Mouse (Mus musculus) cerebellum, adult 2 months (tissue): ENCODE measurements around the gene Ncoa5. TPM values are rescaled to one million over a fixed set of nuclear protein-coding genes. Genes with fewer than 3 reads are reported as not detected.

Source experiments
- DNase-seq, 2 experiments: peaks; one replicate each; pipeline ENCODE4 v3.0.0; 2021
- H3K27ac ChIP-seq: fragments of 200-500 bp; 2 replicates; pipeline ENCODE4 v1.5.1; 2012; ENCODE audit warnings: low read length, control low read depth, inconsistent platforms; ENCODE audit not compliant: insufficient read depth
- H3K27me3 ChIP-seq: fragments of 200-500 bp; 2 replicates; pipeline ENCODE4 v1.6.1; 2012; ENCODE audit warnings: inconsistent platforms, mild to moderate bottlenecking, low read length, moderate library complexity; ENCODE audit not compliant: control insufficient read depth, insufficient read depth
- H3K4me1 ChIP-seq: fragments of 200-500 bp; 2 replicates; pipeline ENCODE4 v1.6.1; 2011; ENCODE audit warnings: low read length; ENCODE audit not compliant: control insufficient read depth, insufficient read depth
- H3K4me3 ChIP-seq: fragments of 200-500 bp; replicated peaks from 2 replicates; pipeline ENCODE3; 2011; ENCODE audit warnings: mild to moderate bottlenecking, low read depth, low read length, control low read depth; ENCODE audit not compliant: insufficient read depth
- CTCF ChIP-seq: fragments of 200-500 bp; IDR thresholded peaks from 2 replicates; pipeline ENCODE4 v1.5.1; 2011; ENCODE audit warnings: low read depth, mild to moderate bottlenecking, control low read depth, low read length, moderate library complexity, borderline replicate concordance; ENCODE audit not compliant: insufficient read depth
- POLR2A ChIP-seq: fragments of 200-500 bp; IDR thresholded peaks from 2 replicates; pipeline ENCODE4 v1.6.1; 2011; ENCODE audit warnings: low read length, control low read depth, borderline replicate concordance; ENCODE audit not compliant: insufficient read depth
- WGBS: fragments of 180-500 bp; shearing (Covaris S2); methylation state at CpG from one replicate; pipeline ENCODE4 v1.1.7; 2018; 5-methylcytosine and 5-hydroxymethylcytosine counted together
- polyA plus RNA-seq: library from polyadenylated mRNA; depleted of rRNA; stranded (reverse); fragments of >200 nt; gene quantifications from 2 replicates; pipeline ENCODE4 v1.2.3, GENCODE M21; 2012; rRNA removed

Gene Ncoa5
- polyA plus RNA-seq, result 54.9 and 56.7 TPM in 2 replicates

DNA sequence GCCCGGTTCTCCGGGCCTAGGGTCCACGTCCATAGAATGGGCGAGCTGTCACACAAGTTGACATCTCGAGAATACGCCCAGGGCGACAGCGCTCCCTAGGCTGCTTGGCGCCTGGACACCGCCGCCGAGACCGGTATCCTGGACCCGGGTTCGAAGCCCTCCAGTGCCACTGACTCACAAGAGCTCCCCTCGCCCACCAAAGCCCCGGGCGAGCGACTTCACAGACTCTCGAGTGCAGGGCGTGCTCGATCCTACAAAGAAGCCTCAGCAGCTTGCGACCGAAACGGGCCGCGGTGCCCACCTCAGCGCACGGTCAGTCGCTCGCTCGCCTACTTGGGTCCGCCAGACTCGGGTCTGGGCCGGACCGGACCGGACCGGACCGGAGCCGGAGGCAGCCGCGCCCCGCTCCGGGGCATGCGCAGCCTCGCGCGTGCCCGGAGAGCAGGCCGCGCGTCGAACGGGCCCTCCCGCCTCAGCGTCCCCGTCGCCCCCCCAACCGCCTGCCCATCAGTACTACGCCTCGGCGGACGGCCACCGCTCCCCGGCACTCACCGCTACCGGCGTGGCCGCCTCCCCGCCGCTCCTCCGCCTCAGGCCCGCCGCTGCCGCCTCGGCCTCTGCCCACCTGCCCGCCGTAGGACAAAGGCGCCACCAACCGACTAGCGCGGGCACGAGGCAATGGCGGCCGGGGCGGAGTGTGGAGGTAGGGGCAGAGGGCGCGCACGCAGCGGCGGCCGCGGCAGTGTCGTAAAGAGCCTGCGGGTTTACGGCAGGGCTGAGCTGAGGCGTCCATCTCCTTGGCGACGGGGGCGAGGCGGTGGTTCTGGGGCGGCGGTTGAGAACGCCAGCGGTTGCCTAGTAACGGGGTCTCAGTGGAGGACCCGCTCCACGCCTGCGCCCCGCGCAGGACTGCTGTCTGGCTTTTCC is at the start of gene Ncoa5:
Ncoa5 (minus strand) TSS at position 737 of the 927 bp plus-strand sequence.
- under 1% methylated on average over 109 of the region's 111 CpGs for WGBS
- Histone ChIP-seq H3K27me3 (no peaks in the 10 kb centered on the region), H3K27ac (peak within 1 kb of the TSS; percentile 86)

DNA sequence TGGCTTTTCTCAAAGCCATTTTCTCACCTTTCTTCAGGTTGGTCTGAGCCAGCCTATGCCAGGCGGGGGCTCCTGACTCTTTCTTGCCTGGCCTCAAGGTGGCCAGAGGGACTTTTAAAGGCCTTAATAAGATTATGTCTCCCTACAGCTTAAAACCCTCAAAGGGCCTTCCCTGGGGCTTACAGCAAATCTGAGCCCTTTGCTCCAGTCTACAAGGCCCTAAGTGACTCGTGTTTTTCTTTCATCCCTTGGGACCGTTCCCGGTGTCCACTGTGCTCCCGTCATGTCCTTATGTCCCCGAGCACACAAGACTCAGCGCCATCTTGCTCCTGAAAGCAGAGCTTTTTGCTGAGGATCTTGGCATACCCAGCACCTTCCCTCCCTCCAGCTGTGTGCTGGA is 46.6 kb upstream of the Ncoa5 start:
- no peaks in the 10 kb centered on the region; the same call in 1 of the 2 replicates for H3K4me1 ChIP-seq
- H3K4me3 ChIP-seq, result no peak overlapping the region
- TF ChIP-seq CTCF (no peak), POLR2A (no peak)
- no peak for DNase-seq
- 44% methylated on average over 7 of the region's 7 CpGs for WGBS
- H3K27me3 ChIP-seq, result no peaks in the 10 kb centered on the region
- no peak overlapping the region for H3K27ac ChIP-seq

More for the DNA sequence above, at the start of gene Ncoa5:
- Histone ChIP-seq H3K4me1 (peaks cover 4% of the 10 kb centered on the region; the same call in 1 of the 2 replicates), H3K4me3 (peak within 1 kb of the TSS; percentile 87)
- peak; percentile 87 for TF ChIP-seq POLR2A
- no peak for TF ChIP-seq CTCF
- DNase-seq, result peak; percentile 97 to 98

DNA sequence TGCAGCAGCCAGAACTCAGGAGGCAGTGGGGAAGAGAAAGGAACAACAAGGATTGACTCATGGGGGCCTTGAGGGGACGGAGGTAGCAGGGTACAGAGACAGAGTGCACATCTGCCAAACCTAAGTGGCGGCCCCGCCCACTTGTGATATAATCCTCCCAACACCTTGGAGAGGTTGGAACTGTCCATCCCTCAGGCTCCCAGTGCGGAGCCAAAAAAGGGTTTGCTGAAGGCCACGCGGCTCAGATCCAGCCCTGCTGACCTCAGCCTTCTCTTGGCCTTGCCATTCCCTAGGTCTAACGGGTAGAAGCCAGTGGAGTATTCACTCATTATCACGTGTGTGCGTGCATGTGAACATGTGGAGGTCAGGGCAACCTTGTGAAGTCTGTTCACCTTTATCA is 46.0 kb upstream of the Ncoa5 start:
- Histone ChIP-seq H3K4me3 (no peak overlapping the region), H3K4me1 (no peaks in the 10 kb centered on the region; the same call in 1 of the 2 replicates), H3K27ac (no peak overlapping the region), H3K27me3 (no peaks in the 10 kb centered on the region)
- no peak for TF ChIP-seq CTCF
- TF ChIP-seq POLR2A, result no peak
- no peak for DNase-seq
- 63% methylated on average over 9 of the region's 9 CpGs for WGBS

DNA sequence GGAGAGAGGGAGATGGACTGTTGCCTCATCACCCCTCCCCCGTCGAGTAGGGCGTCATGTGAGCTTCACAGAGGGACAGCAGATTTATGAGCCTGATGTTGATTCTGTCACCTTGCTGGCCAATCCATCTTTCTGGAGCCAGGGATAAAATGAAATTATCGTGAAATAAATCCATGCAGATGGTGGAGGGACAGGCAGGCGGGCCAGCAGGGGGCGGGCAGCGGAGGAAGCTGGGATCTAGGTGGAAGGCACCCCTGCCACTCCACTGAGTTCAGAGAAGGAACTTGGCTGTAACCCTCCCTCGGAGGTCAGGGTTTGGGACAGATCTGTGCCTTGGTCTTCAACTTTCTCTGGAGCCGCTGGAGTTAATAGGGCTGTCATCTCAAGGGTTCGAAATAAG is 43.9 kb upstream of the Ncoa5 start:
- Histone ChIP-seq H3K27ac (no peak overlapping the region), H3K4me3 (no peak overlapping the region), H3K27me3 (no peaks in the 10 kb centered on the region), H3K4me1 (peaks cover 15% of the 10 kb centered on the region)
- no peak for DNase-seq
- TF ChIP-seq CTCF (no peak), POLR2A (no peak)
- 52% methylated on average over 10 of the region's 10 CpGs for WGBS

DNA sequence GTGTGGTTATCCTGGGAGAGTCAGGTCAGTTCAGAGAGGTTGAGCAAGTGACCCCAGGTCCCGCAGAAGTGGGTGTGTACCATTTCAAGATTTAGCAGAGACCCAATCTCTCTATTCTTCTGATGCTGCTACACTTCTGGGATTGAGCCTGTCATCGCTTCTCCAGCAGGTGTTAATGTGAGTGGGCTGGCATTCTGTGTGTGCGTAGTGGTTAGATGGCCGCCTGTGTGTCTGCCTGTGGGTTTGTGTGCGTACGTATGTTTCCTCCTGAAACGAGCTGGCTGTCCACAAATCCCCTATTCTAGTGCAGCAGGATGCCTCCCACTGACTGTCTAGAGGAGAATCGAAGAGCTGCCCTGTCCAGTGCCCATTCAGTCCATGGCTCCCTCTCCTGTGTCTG is 43.4 kb upstream of the Ncoa5 start:
- Histone ChIP-seq H3K27ac (no peak overlapping the region), H3K4me1 (peaks cover 19% of the 10 kb centered on the region), H3K27me3 (no peaks in the 10 kb centered on the region), H3K4me3 (no peak overlapping the region)
- DNase-seq, result no peak
- WGBS, result 88% methylated on average over 8 of the region's 8 CpGs
- TF ChIP-seq CTCF (no peak), POLR2A (no peak)

DNA sequence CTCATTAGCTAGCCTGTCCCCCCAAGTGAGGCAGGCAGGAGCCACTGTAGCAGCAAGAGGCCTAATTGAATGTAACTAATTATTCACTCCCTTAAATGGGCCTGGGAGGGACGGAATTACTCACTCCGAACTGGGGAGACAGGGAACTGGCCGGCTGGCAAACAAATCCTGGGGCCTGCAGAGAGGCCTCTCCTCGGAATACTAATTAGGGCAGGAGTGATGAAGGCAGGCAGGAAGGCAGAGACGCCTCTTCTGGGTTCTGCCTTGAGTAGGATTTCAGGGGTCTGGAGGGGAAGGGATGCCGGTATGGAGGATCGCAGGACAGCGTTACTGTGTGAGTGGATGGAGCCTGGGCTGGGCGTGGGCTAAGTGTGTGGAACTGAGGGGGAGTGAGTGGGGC is 42.4 kb upstream of the Ncoa5 start:
- TF ChIP-seq POLR2A, result no peak
- no peak for TF ChIP-seq CTCF
- no peak for DNase-seq
- WGBS, result 55% methylated on average over 9 of the region's 9 CpGs
- Histone ChIP-seq H3K27ac (no peak overlapping the region), H3K4me3 (no peak overlapping the region), H3K4me1 (peaks cover 24% of the 10 kb centered on the region), H3K27me3 (no peaks in the 10 kb centered on the region)

DNA sequence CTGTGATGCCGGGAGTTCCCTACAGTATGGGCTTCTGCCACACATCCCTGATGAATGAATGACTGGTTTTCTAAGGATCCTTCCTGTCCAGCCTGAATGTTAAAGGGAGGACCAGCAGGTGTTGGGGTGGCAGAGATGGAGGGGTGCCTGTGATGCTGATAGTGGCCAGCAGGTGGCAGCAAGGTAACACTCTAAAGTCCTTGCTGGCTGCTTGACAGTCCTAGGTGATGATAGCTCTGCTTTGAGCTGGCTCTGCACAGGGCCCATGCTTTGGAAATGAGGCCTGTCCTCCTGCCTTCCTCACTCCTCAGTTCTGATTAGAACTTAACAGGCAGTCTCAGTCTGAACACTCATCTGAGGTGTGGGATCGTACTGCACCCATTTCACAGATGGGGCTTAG is 40.3 kb upstream of the Ncoa5 start:
- H3K27ac ChIP-seq, result peak overlapping the region; percentile 96
- TF ChIP-seq POLR2A, result no peak
- peak; percentile 99 for TF ChIP-seq CTCF
- no peak overlapping the region for H3K4me3 ChIP-seq
- 45% methylated on average over 2 of the region's 2 CpGs for WGBS
- peaks cover 36% of the 10 kb centered on the region for H3K4me1 ChIP-seq
- no peaks in the 10 kb centered on the region for H3K27me3 ChIP-seq
- peak; percentile 88 to 95 for DNase-seq
